Mouse (Mus musculus): Measurements from ENCODE around the gene Gng7. TPM values are rescaled to one million over a fixed set of nuclear protein-coding genes. Genes with fewer than 3 reads are reported as not detected.

Gng7 gene
- polyA plus RNA-seq, 1 experiment from 2014 or later: 7.2 TPM

DNA sequence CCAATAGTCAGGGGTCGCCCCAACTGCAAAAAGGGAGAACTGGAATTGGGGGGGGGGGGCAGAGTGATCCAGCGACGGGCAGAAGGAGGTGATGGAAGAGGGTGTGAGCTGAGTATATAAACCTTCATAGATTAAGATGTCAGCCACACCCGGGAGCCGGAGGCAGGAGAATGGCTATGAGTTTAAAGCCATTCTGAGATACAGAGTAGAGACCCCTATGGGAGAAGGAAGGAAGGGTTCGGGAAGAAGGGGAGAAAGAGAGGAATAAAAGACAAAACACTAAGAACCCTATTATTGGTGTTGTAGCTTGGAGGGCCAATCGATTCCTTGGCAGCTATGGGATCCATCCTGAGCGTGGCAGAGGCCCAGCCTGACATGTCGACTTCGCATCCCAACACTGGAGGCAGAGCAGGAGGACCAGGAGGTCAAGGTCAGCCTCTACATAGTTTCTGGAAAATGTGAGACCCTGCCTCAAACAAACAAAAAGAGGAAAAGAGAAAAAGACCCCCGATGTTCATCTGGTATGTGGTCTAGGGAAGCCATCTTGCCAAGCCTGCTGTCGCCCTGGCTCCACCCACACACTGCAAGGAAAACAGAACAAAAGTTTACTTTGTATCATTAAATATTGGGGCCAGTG, 11.0 kb upstream of the Gng7 start, which contains the start of gene Diras1:
TSS of gene Diras1 (minus strand) at position 24 of the 637 bp plus-strand sequence.
- POLR2A ChIA-PET: no interaction called here
- ATAC-seq (no peak), DNase-seq (ENCODE audit: low read depth, low spot score) (no peak)
- CTCF ChIA-PET: interaction anchor here (1.0 to 2.1 kb wide), 3 partner anchors 9 to 15 kb away, joined by 3 to 14 read pairs (median 5); no protein-coding TSS in a partner anchor
- TF ChIP-seq CTCF (IDR thresholded peaks at IDR 0.05): no peak
- in situ Hi-C loops (cut with MboI; ENCODE audit: low pct_unique_long_range_greater_than_20kb): no loop called here
- H3K27me3 ChIP-seq: peaks cover 5% of the 10 kb centered on the region

DNA sequence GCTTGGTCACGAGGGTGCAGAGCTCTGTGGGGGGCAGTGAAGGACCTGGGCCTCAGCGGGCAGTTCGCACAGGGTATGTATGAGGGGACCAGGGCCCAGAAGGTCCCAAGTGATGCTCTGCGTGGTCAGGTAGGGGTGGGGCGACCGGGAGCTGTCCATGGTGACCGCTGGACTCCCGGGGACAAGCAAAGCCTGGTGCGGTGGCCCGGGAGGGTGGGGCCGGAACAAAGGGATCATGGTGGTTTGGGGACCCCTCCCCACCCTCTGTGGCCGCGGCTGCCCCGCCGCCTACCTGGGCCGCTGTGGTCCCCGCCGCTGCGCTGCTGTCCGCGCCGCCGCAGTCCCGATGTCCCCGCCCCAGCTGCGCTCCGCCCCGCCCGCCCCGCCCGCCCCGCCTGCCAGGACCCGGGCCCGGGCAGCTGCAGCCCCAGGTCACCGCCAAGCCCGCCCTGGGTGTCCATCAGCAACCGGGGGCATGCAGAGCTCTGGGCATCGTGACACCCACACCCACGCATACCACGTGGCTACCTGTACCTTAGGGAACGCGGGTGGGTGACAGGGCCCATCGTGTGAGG, 10.4 kb upstream of the Gng7 start:
- CTCF ChIA-PET: interaction anchor here (1.0 kb wide), 1 partner anchor 16 kb away, joined by 3 read pairs; no protein-coding TSS in a partner anchor
- POLR2A ChIA-PET: no interaction called here
- no peak for ATAC-seq
- in situ Hi-C loops (cut with MboI; ENCODE audit: low pct_unique_long_range_greater_than_20kb): no loop called here
- no peak for TF ChIP-seq CTCF (IDR thresholded peaks at IDR 0.05)
- H3K27me3 ChIP-seq: peaks cover 5% of the 10 kb centered on the region
- DNase-seq (ENCODE audit: low read depth, low spot score): no peak

DNA sequence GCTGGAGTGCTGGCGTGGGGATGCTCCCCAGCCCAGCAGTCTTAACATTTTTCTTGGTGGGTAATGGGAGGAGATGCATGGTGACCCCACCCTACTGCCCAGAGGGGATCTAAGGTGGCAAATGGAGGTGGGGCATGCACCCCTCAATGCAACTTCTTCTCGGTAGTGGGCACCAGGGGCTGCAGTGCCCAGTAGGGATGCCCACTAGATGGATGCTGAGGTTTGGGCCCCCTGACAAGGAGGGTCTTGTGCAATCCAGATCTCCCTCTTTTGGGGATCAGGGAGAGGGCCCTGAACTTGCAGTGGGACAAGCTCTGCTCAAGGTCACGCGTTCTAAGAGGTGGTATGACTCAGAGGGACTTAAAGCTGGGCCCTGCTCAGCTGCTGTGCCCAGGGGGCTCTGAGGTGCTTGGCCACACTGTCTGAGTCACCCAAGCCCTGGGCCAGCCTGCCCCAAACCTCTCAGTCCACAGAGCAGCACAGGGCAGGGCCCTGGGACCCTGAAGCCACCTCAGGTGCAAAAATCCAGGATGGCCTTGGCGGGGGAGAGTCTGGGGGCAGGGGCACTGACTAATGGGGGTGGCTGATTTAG, 9.7 kb upstream of the Gng7 start:
- ATAC-seq: no peak
- POLR2A ChIA-PET: no interaction called here
- TF ChIP-seq CTCF (IDR thresholded peaks at IDR 0.05): no peak
- in situ Hi-C loops (cut with MboI; ENCODE audit: low pct_unique_long_range_greater_than_20kb): no loop called here
- DNase-seq (ENCODE audit: low read depth, low spot score): no peak
- CTCF ChIA-PET: interaction anchor here (1.0 kb wide), 1 partner anchor 17 kb away, joined by 3 read pairs; no protein-coding TSS in a partner anchor
- H3K27me3 ChIP-seq: peaks cover 5% of the 10 kb centered on the region

DNA sequence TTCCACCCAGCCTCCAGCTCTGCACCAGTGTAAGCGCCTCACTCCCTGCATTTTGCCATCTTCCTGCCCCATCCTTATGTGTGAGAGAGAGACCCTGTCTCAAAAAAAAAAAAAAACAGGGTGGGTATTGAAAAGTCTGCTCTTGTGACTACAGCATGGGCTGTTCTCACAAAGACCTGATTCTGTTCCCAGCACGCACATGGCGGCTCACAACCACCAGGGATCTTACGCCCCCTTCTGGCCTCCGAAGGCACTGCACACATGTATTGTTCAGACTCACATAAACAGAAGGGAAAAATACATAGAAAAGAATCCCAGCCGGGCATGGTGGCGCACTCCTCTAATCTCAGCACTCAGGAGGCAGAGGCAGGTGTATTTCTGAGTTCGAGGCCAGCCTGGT, 8.0 kb upstream of the Gng7 start:
- in situ Hi-C loops (cut with MboI; ENCODE audit: low pct_unique_long_range_greater_than_20kb): no loop called here
- ATAC-seq: no peak
- H3K27me3 ChIP-seq: peaks cover 5% of the 10 kb centered on the region
- no peak for TF ChIP-seq CTCF (IDR thresholded peaks at IDR 0.05)
- ChIA-PET POLR2A (no interaction called here), CTCF (interaction anchor here (1.0 to 1.4 kb wide), 3 partner anchors 9 to 59 kb away, joined by 3 to 6 read pairs (median 3); no protein-coding TSS in a partner anchor)
- DNase-seq (ENCODE audit: low read depth, low spot score): no peak

DNA sequence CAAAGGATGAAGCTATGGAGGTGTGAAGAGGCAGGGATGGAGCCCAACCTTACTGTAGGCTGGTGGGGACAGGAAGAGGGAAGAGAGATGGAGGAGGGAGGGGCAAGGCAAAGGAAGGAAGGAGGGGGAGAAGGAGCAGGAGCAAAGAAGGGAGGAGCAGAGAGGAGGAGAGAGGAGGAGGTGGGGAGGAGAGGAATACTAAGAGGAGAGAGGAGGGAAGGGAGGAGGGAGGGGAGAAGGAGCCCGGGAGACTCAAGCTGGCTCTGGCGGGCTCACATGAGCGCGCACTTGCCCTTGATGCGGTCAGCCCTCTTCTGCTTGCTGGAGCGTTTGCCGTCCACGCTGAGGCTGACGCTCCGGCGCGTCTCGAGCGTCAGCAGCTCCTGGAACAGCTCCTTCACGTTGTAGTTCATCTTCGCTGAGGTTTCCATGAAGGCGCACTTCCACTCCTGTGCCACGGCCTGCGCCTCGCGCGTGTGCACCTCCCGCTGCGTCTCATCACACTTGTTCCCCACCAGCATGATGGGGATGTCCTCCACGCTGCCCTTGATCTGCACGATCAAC, 6.9 kb upstream of the Gng7 start:
- in situ Hi-C loops (cut with MboI; ENCODE audit: low pct_unique_long_range_greater_than_20kb): no loop called here
- ChIA-PET CTCF (interaction anchor here (1.0 to 1.4 kb wide), 3 partner anchors 10 to 60 kb away, joined by 3 to 6 read pairs (median 3); no protein-coding TSS in a partner anchor), POLR2A (no interaction called here)
- ATAC-seq (no peak), DNase-seq (ENCODE audit: low read depth, low spot score) (no peak)
- TF ChIP-seq CTCF (IDR thresholded peaks at IDR 0.05): no peak
- H3K27me3 ChIP-seq: peaks cover 5% of the 10 kb centered on the region

- H3K27me3 ChIP-seq: peaks cover 5% of the 10 kb centered on the region
- in situ Hi-C loops (cut with MboI; ENCODE audit: low pct_unique_long_range_greater_than_20kb): no loop called here
- POLR2A ChIA-PET: no interaction called here
- CTCF ChIA-PET: no interaction called here
- ATAC-seq (no peak), DNase-seq (ENCODE audit: low read depth, low spot score) (no peak)
- TF ChIP-seq CTCF (IDR thresholded peaks at IDR 0.05): no peak
Measured at GRCm38 (mm10) chr10:81020207-81020606, 5.5 kb upstream of the Gng7 start.

- in situ Hi-C loops (cut with MboI; ENCODE audit: low pct_unique_long_range_greater_than_20kb): no loop called here
- no peak for ATAC-seq
- no peak for DNase-seq (ENCODE audit: low read depth, low spot score)
- TF ChIP-seq CTCF (IDR thresholded peaks at IDR 0.05): no peak
- CTCF ChIA-PET: no interaction called here
- peaks cover 5% of the 10 kb centered on the region for H3K27me3 ChIP-seq
- POLR2A ChIA-PET: no interaction called here
Measured at GRCm38 (mm10) chr10:81019687-81020086, 4.9 kb upstream of the Gng7 start.

GRCm38 (mm10) chr10:81018326-81018725, 3.6 kb upstream of the Gng7 start:
- H3K27me3 ChIP-seq: peaks cover 5% of the 10 kb centered on the region
- in situ Hi-C loops (cut with MboI; ENCODE audit: low pct_unique_long_range_greater_than_20kb): no loop called here
- POLR2A ChIA-PET: no interaction called here
- DNase-seq (ENCODE audit: low read depth, low spot score) (no peak), ATAC-seq (no peak)
- CTCF ChIA-PET: interaction anchor here (0.7 to 3.0 kb wide), 3 partner anchors 8 to 28 kb away, joined by 3 to 14 read pairs (median 3); no protein-coding TSS in a partner anchor
- no peak for TF ChIP-seq CTCF (IDR thresholded peaks at IDR 0.05)

DNA sequence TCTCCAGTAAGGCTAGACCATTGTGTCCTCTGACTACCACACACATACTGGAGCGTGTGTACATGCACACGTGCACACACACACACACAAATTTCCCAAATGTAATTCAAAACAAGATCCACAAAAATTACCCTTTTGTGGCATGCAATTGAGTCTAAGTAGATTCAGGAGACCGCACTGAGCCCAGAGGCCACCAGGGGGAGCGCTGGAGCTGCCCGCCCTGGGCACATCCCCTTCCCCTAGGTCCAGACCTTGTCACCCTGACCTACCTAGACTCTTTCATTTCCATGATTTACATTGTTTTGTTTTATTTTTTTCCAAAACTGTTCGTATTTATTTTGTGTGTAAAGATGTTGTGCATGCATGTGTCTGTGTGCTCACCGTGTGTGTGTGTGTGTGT, 1.9 kb upstream of the Gng7 start:
- H3K27me3 ChIP-seq: no peaks in the 10 kb centered on the region
- ATAC-seq (no peak), DNase-seq (ENCODE audit: low read depth, low spot score) (no peak)
- TF ChIP-seq CTCF (IDR thresholded peaks at IDR 0.05): no peak
- ChIA-PET POLR2A (no interaction called here), CTCF (interaction anchor here (1.0 to 3.0 kb wide), 3 partner anchors 10 to 28 kb away, joined by 3 to 14 read pairs (median 4); no protein-coding TSS in a partner anchor)
- in situ Hi-C loops (cut with MboI; ENCODE audit: low pct_unique_long_range_greater_than_20kb): no loop called here

- H3K27me3 ChIP-seq: no peaks in the 10 kb centered on the region
- in situ Hi-C loops (cut with MboI; ENCODE audit: low pct_unique_long_range_greater_than_20kb): no loop called here
- ChIA-PET POLR2A (no interaction called here), CTCF (interaction anchor here (1.7 to 3.0 kb wide), 2 partner anchors 11 to 14 kb away, joined by 4 to 14 read pairs; no protein-coding TSS in a partner anchor)
- ATAC-seq (no peak), DNase-seq (ENCODE audit: low read depth, low spot score) (no peak)
- no peak for TF ChIP-seq CTCF (IDR thresholded peaks at IDR 0.05)
Measured at GRCm38 (mm10) chr10:81015666-81016065, 921 bp upstream of the Gng7 start.
